3 mouse cellular contexts compared by ENCODE assay signal in genomic region chr13:120223012-120223659, GRCm38 (mm10). TPM values are rescaled to one million over a fixed set of nuclear protein-coding genes. Genes with fewer than 3 reads are reported as not detected.
"Had no signal": no experiment of that assay in that cellular context is flagged by ENCODE, and none has a peak within 500 bp of the region (broad histone marks: within the 10 kb centered on the region; RNA-seq: fewer than 3 reads in every experiment).

No protein-coding gene starts in this region.

RNA-seq across cellular contexts. Expression of gene Gm21762, which starts 7.4 kb away (rescaled TPM):
- total RNA-seq: layer of hippocampus, adult 18-20 months; layer of hippocampus, postnatal 10 days; left cerebral cortex, postnatal 36 days had no signal

RNA-seq across cellular contexts. Expression of gene Gm21731, which starts 15.8 kb away (rescaled TPM):
- total RNA-seq: layer of hippocampus, adult 18-20 months; layer of hippocampus, postnatal 10 days; left cerebral cortex, postnatal 36 days had no signal

RNA-seq across cellular contexts. Expression of gene AF067061, which starts 39.8 kb away (rescaled TPM):
- total RNA-seq: layer of hippocampus, adult 18-20 months; layer of hippocampus, postnatal 10 days; left cerebral cortex, postnatal 36 days had no signal

RNA-seq across cellular contexts. Expression of gene Gm21818, which starts 50.9 kb away (rescaled TPM):
- total RNA-seq: layer of hippocampus, adult 18-20 months; layer of hippocampus, postnatal 10 days; left cerebral cortex, postnatal 36 days had no signal
